Mouse (Mus musculus) lung, postnatal 14 days (tissue): ENCODE measurements at regions not wholly inside any gene's neighbourhood (a gene's known extent, or its start where the extent isn't known, plus 50 kb on each side); places are given as distances from the start of the nearest gene placed in this dataset.
A peak's percentile ranks its signal among the peaks of the same experiment; 100 is the strongest.

ENCODE experiments used
- DNase-seq: peaks from one replicate; pipeline ENCODE4 v3.0.0; 2021

DNA sequence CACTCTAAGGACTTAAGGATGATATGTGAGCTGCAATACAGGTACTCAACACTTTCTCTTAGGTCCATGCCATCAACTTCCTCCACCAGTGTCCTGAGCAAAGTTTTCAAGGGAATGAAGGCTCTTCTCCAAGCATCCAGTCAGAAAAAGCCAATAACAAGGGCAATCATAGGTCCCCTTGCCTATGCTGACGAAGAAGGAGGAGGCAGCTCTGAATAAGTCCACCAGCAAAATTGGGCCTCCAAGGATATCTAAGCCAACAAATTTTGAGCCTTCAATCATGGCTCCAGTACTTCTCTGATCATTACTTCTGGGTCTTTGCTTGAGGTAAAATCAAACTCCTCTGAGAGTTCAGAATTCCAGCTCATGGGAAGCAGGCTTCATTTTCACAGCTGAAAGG lies 293.1 kb downstream of the Snurf start:
- peak; percentile 1 for DNase-seq
